Mouse (Mus musculus) limb, embryonic 11.5 days (tissue): ENCODE measurements around the gene Cdc14a. TPM values are rescaled to one million over a fixed set of nuclear protein-coding genes. Genes with fewer than 3 reads are reported as not detected.

Source experiments
- ATAC-seq: fragments of 200-750 bp; cut with Nextera tagmentation; 2 replicates; pipeline ENCODE4 v1.8.0; 2017; ENCODE audit warnings: low read depth; ENCODE audit not compliant: insufficient number of reproducible peaks, low FRiP score, low TSS enrichment
- DNase-seq: peaks from one replicate; pipeline ENCODE4 v3.0.0-alpha.2; 2015; ENCODE audit warnings: low spot score
- H3K27ac ChIP-seq: fragments of 300-500 bp; sonication (generic); replicated peaks from 2 replicates; pipeline ENCODE4 v1.5.1; 2014; ENCODE audit warnings: low read depth, mild to moderate bottlenecking, low read length
- H3K27me3 ChIP-seq: fragments of 300-500 bp; sonication (generic); 2 replicates; pipeline ENCODE4 v1.6.1; 2014; ENCODE audit warnings: mild to moderate bottlenecking, low read length, mixed read lengths; ENCODE audit not compliant: control insufficient read depth, insufficient read depth
- H3K36me3 ChIP-seq: fragments of 300-500 bp; sonication (generic); 2 replicates; pipeline ENCODE4 v1.6.1; 2014; ENCODE audit warnings: mild to moderate bottlenecking, low read length, moderate library complexity, mixed read lengths; ENCODE audit not compliant: control insufficient read depth, insufficient read depth
- H3K4me1 ChIP-seq: fragments of 300-500 bp; sonication (generic); 2 replicates; pipeline ENCODE4 v1.6.1; 2014; ENCODE audit warnings: low read length, mixed read lengths; ENCODE audit not compliant: control insufficient read depth, insufficient read depth
- H3K4me2 ChIP-seq: fragments of 300-500 bp; sonication (generic); 2 replicates; pipeline ENCODE4 v1.6.1; 2014; ENCODE audit warnings: low read depth, mild to moderate bottlenecking, moderate library complexity; ENCODE audit not compliant: severe bottlenecking
- H3K4me3 ChIP-seq: fragments of 300-500 bp; sonication (generic); 2 replicates; pipeline ENCODE4 v1.5.1; 2014; ENCODE audit warnings: low read depth, low read length
- H3K9ac ChIP-seq: fragments of 300-500 bp; sonication (generic); 2 replicates; pipeline ENCODE4 v1.6.1; 2014; ENCODE audit warnings: mild to moderate bottlenecking, low read length
- H3K9me3 ChIP-seq: fragments of 300-500 bp; sonication (generic); 2 replicates; pipeline ENCODE4 v1.6.1; 2016; ENCODE audit warnings: low read length; ENCODE audit not compliant: control insufficient read depth
- WGBS: fragments of 180-500 bp; shearing (Covaris S2); extraction: QIAGEN DNeasy Blood & Tissue Kit; methylation state at CpG from one replicate; pipeline ENCODE4 v1.1.7; 2014; 5-methylcytosine and 5-hydroxymethylcytosine counted together
- polyA plus RNA-seq: library from polyadenylated mRNA; unstranded; fragments of >200 nt; fragmentation: Nextera tagmentation; extraction: Ambion mirVana; gene quantifications from 2 replicates; pipeline ENCODE4 v1.2.1, GENCODE M21; 2014

Gene Cdc14a
- polyA plus RNA-seq, 1 experiment from 2014 or later, result 11.6 TPM

DNA sequence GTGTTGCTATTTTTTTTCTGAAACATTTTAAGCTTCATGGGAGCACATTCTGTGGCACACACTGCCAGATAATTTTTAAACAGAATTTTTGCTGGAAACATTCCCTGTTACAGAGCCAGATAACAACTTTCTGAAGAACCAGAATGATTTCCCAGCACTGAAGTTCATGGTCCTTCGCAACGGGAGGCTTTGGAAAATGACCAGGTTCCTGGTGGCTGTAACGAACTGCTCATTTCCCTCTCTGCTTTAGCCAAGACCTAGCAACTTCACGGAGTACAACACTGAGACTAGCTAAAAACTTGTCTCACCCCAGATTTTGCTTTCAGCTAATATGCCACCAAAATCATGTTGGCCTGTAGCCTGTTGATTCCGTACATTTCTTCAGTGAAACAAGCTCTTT is 160.8 kb downstream of the Cdc14a start:
- Histone ChIP-seq H3K9me3 (no peaks in the 10 kb centered on the region), H3K4me1 (no peaks in the 10 kb centered on the region), H3K9ac (no peak overlapping the region), H3K36me3 (no peaks in the 10 kb centered on the region), H3K27ac (no peak overlapping the region), H3K4me3 (no peak overlapping the region), H3K27me3 (no peaks in the 10 kb centered on the region), H3K4me2 (no peak overlapping the region)
- WGBS, result 91% methylated on average over 5 of the region's 5 CpGs
- DNase-seq (no peak), ATAC-seq (no peak)

DNA sequence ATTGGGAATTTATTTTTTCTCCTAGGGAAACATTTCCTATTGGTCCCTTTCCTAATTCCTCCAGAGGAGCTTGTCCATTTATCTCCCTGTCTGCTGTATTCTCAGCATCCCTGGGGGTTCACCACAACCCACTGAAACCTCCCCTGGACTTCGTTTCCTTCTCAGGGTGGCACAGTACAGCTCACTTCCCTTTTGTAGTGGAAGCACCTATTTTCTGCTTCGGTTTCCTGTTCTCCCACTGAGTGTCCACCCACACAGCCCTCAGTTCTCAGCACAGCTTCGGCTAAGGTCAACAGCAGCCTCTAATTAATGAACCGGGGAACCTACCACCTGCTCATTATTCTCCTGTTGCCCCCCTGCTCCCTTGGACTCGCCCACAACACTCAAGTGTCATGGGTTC is 167.7 kb downstream of the Cdc14a start:
- Histone ChIP-seq H3K4me1 (peaks cover 14% of the 10 kb centered on the region), H3K4me3 (no peak overlapping the region), H3K9me3 (no peaks in the 10 kb centered on the region), H3K27ac (no peak overlapping the region), H3K36me3 (no peaks in the 10 kb centered on the region), H3K4me2 (no peak overlapping the region), H3K9ac (no peak overlapping the region), H3K27me3 (peaks cover 34% of the 10 kb centered on the region)
- ATAC-seq (no peak), DNase-seq (no peak)
- WGBS, result 35% methylated on average over 5 of the region's 5 CpGs

DNA sequence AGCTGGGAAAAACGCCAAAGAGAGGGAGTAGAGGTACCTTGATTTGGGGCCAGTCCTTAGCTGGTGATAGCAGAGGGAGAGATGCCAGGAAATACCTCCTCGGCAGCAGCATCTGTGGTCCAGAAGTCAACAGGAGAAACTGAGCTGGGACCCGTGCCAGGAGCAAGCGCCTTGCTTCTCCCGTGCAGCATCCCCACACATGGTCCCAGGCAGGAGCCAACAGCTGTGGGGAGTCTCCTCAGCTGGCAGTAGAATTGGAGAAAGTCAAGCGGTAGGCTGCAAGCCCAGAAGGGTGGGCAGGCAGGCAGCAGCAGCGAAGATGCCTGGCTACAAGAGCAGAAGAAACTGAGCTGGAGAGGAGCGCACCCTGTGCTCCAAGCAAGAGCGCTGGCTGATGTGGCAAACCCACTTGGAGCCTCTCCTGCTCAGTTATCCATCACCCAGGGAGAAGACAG is 170.7 kb downstream of the Cdc14a start, which contains the start of gene Gpr88:
Gene Gpr88 (minus strand): TSS at position 427 of the 455 bp plus-strand sequence.
- Histone ChIP-seq H3K27ac (no peak within 1 kb of the TSS), H3K36me3 (no peaks in the 10 kb centered on the region), H3K4me3 (peak within 1 kb of the TSS; percentile 51), H3K27me3 (peaks cover 41% of the 10 kb centered on the region), H3K9ac (peak within 1 kb of the TSS; percentile 45; the same call in 1 of the 2 replicates), H3K4me1 (peaks cover 14% of the 10 kb centered on the region), H3K9me3 (no peaks in the 10 kb centered on the region), H3K4me2 (peak within 1 kb of the TSS; percentile 98)
- DNase-seq (peak; percentile 51), ATAC-seq (no peak)
- 4% methylated on average over 9 of the region's 9 CpGs for WGBS

DNA sequence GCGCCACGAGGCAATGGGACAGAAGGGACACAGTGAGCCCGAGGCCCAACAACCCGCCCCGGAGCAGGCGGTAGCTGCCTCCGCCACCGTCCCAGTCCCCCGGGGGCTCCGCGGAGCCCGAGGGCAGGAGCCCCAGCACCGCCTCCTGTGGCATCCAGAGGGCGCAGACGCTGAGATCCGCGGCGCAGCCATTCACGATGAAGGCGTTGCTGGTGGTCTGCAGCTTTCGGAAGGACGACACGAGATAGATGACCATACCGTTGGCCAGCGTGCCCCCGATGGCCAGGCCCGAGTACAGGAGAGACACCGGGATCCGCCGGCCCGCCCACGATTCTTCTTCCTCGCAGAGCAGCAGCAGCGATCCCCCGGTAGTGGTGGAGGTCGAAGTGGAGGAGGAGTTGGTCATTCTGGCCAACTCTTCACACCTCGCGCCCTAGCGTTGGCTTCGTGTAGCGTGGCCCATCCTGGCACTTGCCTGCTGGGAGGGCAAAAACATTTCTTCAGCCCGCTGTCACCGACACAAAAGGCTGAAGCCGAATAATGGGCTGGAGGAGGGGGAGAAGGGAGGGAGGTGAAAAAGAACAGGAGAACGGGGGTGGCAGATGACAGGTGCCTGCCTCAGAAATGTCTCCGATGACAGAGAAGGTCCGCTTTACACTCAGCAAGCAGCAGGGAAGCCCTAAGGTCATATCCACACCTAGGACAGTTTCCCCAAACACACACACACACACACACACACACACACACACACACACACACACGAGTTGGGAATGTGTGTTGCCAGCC is 171.4 kb downstream of the Cdc14a start:
- Histone ChIP-seq H3K4me1 (peaks cover 14% of the 10 kb centered on the region), H3K36me3 (no peaks in the 10 kb centered on the region), H3K27ac (no peak overlapping the region), H3K4me3 (peak overlapping the region; percentile 51), H3K27me3 (peaks cover 41% of the 10 kb centered on the region), H3K9ac (peak overlapping the region; percentile 45), H3K9me3 (no peaks in the 10 kb centered on the region), H3K4me2 (peak overlapping the region; percentile 98)
- DNase-seq (no peak), ATAC-seq (no peak)
- WGBS, result under 1% methylated on average over 48 of the region's 48 CpGs

DNA sequence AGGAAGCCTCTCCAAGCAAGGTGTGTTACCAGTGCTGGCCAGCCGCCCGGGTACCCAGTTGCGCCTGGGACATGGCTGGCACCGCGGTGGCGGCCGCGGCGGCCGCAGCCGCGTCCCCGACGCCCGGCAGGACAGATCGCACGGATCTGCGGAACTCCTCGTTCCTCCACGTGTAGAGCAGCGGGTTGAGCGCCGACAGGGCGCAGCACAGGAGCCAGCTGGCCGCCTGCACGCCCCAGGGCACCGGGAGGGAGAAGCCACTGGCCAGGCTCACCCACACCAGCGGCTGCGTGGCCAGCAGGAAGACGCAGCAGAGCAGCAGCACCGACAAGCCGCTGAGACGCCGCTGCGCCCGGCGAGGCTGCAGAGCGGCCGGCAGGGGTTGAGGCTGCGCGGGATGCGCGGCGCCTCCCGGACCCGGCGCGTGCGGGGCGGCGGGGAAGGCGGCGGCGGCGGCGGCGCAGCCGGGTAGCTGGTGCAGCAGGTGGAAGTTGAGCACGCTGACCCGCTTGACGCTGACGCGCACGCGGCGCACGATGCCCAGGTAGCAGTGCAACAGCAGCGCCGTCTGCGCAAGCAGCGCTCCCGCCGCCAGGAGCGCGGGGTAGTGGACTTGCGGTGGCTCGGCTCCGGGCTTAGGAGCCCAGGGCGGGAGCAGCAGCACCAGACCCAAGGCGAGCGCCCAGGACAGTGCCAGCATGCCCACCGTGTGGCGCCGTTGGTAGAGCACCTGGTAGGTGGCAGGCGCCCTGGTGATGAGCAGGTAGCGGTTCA is 172.2 kb downstream of the Cdc14a start:
- Histone ChIP-seq H3K4me3 (peak overlapping the region; percentile 51), H3K4me2 (peak overlapping the region; percentile 98), H3K9me3 (no peaks in the 10 kb centered on the region), H3K9ac (peak overlapping the region; percentile 45), H3K27ac (no peak overlapping the region), H3K36me3 (no peaks in the 10 kb centered on the region), H3K4me1 (peaks cover 14% of the 10 kb centered on the region), H3K27me3 (peaks cover 41% of the 10 kb centered on the region)
- ATAC-seq (peak; percentile 64), DNase-seq (peak; percentile 66)
- WGBS, result under 1% methylated on average over 86 of the region's 86 CpGs

DNA sequence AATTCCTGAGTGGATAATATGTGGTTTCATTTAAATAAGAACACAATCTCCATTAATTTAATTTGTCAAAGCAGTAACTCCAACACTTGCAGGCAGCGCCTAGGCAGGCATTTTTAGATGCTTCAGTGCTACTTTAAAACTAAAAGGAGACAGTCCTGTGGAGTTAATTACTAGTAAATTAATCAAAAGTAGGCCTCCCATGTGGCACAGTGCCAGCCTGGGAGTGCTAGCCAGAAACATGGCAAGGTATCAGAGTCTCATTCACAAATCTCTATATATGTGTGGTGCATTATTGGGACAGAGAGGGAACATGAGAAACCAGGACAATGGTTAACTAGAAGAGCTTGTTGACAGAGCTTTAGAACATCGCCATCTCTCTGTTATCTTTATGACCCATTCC is 174.8 kb downstream of the Cdc14a start:
- 72% methylated on average over 2 of the region's 2 CpGs for WGBS
- no peaks in the 10 kb centered on the region for H3K36me3 ChIP-seq
- H3K27me3 ChIP-seq, result peaks cover 34% of the 10 kb centered on the region

DNA sequence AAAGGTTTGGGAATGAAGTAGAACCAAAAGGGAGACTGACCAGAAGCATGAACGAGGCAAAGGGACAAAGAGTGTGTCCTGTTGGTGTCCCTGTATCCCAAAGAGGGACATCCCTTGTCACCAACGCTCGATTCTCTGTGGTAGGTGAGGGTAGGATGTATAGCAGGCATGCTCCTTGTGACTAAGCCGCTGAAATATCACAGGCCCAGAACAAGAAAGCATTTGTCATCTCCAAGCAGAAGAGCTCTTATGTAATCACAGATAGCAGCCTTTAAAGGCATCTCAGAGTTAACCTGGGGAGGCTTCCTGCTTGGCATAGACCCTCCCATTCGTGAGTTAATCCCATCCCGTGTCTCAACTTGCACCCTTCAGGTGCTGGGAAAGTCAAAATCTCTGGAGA is 179.4 kb downstream of the Cdc14a start:
- Histone ChIP-seq H3K27ac (no peak overlapping the region), H3K36me3 (no peaks in the 10 kb centered on the region), H3K9me3 (no peaks in the 10 kb centered on the region), H3K4me2 (no peak overlapping the region), H3K9ac (no peak overlapping the region), H3K4me1 (no peaks in the 10 kb centered on the region), H3K27me3 (no peaks in the 10 kb centered on the region), H3K4me3 (no peak overlapping the region)
- 65% methylated on average over 6 of the region's 6 CpGs for WGBS
- ATAC-seq, result no peak
- DNase-seq, result no peak

More for the DNA sequence above, 174.8 kb downstream of the Cdc14a start:
- no peak for DNase-seq
- Histone ChIP-seq H3K4me2 (no peak overlapping the region), H3K4me1 (peaks cover 14% of the 10 kb centered on the region), H3K9me3 (no peaks in the 10 kb centered on the region), H3K9ac (no peak overlapping the region), H3K4me3 (no peak overlapping the region), H3K27ac (no peak overlapping the region)
- ATAC-seq, result no peak

DNA sequence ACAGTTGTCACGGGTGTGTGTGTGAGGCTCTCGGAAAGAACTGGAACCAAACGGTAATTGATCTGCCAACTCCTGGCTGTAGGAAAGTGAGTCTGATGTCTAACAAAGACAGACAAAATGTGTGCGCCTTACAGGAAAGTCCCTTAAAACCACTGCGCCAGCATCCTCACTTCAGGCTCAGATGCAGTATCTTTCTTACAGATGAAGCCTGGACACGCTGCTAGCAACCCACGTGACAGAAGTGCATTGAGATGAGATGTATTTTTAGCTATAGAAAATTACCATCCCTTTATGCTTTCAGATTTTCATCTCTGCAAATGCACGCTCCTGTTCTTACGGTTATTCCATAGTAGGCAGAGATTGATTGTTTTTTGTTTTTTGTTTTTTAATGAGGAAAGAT is 181.1 kb downstream of the Cdc14a start:
- Histone ChIP-seq H3K36me3 (no peaks in the 10 kb centered on the region), H3K27ac (no peak overlapping the region), H3K4me3 (no peak overlapping the region), H3K9me3 (no peaks in the 10 kb centered on the region), H3K4me2 (no peak overlapping the region), H3K4me1 (no peaks in the 10 kb centered on the region), H3K27me3 (no peaks in the 10 kb centered on the region), H3K9ac (no peak overlapping the region)
- 84% methylated on average over 9 of the region's 9 CpGs for WGBS
- DNase-seq (no peak), ATAC-seq (no peak)
